Mouse (Mus musculus) liver, embryonic 13.5 days (tissue): ENCODE measurements around the gene Slc12a6. TPM values are rescaled to one million over a fixed set of nuclear protein-coding genes. Genes with fewer than 3 reads are reported as not detected.
"Not testable (repeated sequence)": the region's sequence is repeated elsewhere in the genome, so short reads cannot be mapped to it uniquely, and the experiment has no call there.

Source experiments
- ATAC-seq: fragments of 200-750 bp; cut with Nextera tagmentation; 2 replicates; pipeline ENCODE4 v1.8.0; 2017; ENCODE audit warnings: low read depth, mild to moderate bottlenecking, moderate number of reproducible peaks, moderate library complexity
- DNase-seq: peaks from one replicate; pipeline ENCODE4 v3.0.0; 2022
- H3K27ac ChIP-seq: fragments of 300-500 bp; sonication (generic); 2 replicates; pipeline ENCODE4 v1.5.1; 2015; ENCODE audit warnings: moderate library complexity, mild to moderate bottlenecking, inconsistent platforms
- H3K27me3 ChIP-seq: fragments of 300-500 bp; sonication (generic); 2 replicates; pipeline ENCODE4 v1.6.1; 2015; ENCODE audit warnings: mild to moderate bottlenecking, inconsistent platforms
- H3K36me3 ChIP-seq: fragments of 300-500 bp; sonication (generic); 2 replicates; pipeline ENCODE4 v1.6.1; 2015; ENCODE audit warnings: mild to moderate bottlenecking, inconsistent platforms
- H3K4me1 ChIP-seq: fragments of 300-500 bp; sonication (generic); replicated peaks from 2 replicates; pipeline ENCODE4 v1.6.1; 2015; ENCODE audit warnings: inconsistent platforms
- H3K4me2 ChIP-seq: fragments of 300-500 bp; sonication (generic); 2 replicates; pipeline ENCODE4 v1.6.1; 2015; ENCODE audit warnings: inconsistent platforms, mild to moderate bottlenecking, moderate library complexity
- H3K4me3 ChIP-seq: fragments of 300-500 bp; sonication (generic); replicated peaks from 2 replicates; pipeline ENCODE4 v1.5.1; 2015; ENCODE audit warnings: mild to moderate bottlenecking, inconsistent platforms
- H3K9ac ChIP-seq: fragments of 300-500 bp; sonication (generic); 2 replicates; pipeline ENCODE4 v1.6.1; 2015; ENCODE audit warnings: mild to moderate bottlenecking, inconsistent platforms
- H3K9me3 ChIP-seq: fragments of 300-500 bp; sonication (generic); replicated peaks from 2 replicates; pipeline ENCODE4 v1.6.1; 2016; ENCODE audit warnings: inconsistent platforms
- WGBS: fragments of 180-500 bp; shearing (Covaris S2); methylation state at CpG from one replicate; pipeline ENCODE4 v1.1.7; 2015; ENCODE audit not compliant: insufficient replicate concordance; 5-methylcytosine and 5-hydroxymethylcytosine counted together
- polyA plus RNA-seq: library from polyadenylated mRNA; unstranded; fragments of >200 nt; fragmentation: Nextera tagmentation; extraction: Ambion mirVana; gene quantifications from 2 replicates; pipeline ENCODE4 v1.2.1, GENCODE M21; 2015

The Slc12a6 gene
- polyA plus RNA-seq, 1 experiment from 2014 or later = 3.6 TPM

- H3K27me3 ChIP-seq = no peaks in the 10 kb centered on the region
- WGBS = under 1% methylated on average over 11 of the region's 11 CpGs
- H3K4me2 ChIP-seq = peak within 1 kb of the TSS; percentile 92
- peaks cover 68% of the 10 kb centered on the region for H3K4me1 ChIP-seq
- ATAC-seq = peak; percentile 53
- peak within 1 kb of the TSS; percentile 91 for H3K4me3 ChIP-seq
- H3K36me3 ChIP-seq = no peaks in the 10 kb centered on the region
- H3K9me3 ChIP-seq = no peaks in the 10 kb centered on the region
- peak; percentile 63 for DNase-seq
- peak within 1 kb of the TSS; percentile 95 for H3K9ac ChIP-seq
- peak within 1 kb of the TSS; percentile 94 for H3K27ac ChIP-seq
Measured at GRCm38 (mm10) chr2:112266242-112266592, 592 bp downstream of the Slc12a6 start, which contains the start of gene Gm21985. Gene Gm21985, plus strand, starts transcription at chr2:112266314.

GRCm38 (mm10) chr2:112266780-112267179 lies 1.2 kb downstream of the Slc12a6 start:
- ATAC-seq = no peak
- H3K27ac ChIP-seq = peak overlapping the region; percentile 94
- peak overlapping the region; percentile 92 for H3K4me2 ChIP-seq
- no peak for DNase-seq
- no peaks in the 10 kb centered on the region for H3K9me3 ChIP-seq
- H3K27me3 ChIP-seq = no peaks in the 10 kb centered on the region
- H3K4me3 ChIP-seq = peak overlapping the region; percentile 91
- peak overlapping the region; percentile 95 for H3K9ac ChIP-seq
- no peaks in the 10 kb centered on the region for H3K36me3 ChIP-seq
- H3K4me1 ChIP-seq = peaks cover 69% of the 10 kb centered on the region
- 20% methylated on average over 10 of the region's 10 CpGs for WGBS

GRCm38 (mm10) chr2:112267547-112268269 lies 2.1 kb downstream of the Slc12a6 start:
- H3K4me2 ChIP-seq = peak overlapping the region; percentile 92
- peak overlapping the region; percentile 91 for H3K4me3 ChIP-seq
- H3K9me3 ChIP-seq = no peaks in the 10 kb centered on the region
- H3K4me1 ChIP-seq = peaks cover 66% of the 10 kb centered on the region
- H3K36me3 ChIP-seq = no peaks in the 10 kb centered on the region
- H3K27me3 ChIP-seq = no peaks in the 10 kb centered on the region
- DNase-seq (no peak), ATAC-seq (no peak)
- 18% methylated on average over 8 of the region's 8 CpGs for WGBS
- peak overlapping the region; percentile 95 for H3K9ac ChIP-seq
- peak overlapping the region; percentile 51; the same call in 1 of the 2 replicates for H3K27ac ChIP-seq

GRCm38 (mm10) chr2:112270011-112270410 lies 4.4 kb downstream of the Slc12a6 start:
- H3K4me3 ChIP-seq = no peak overlapping the region

GRCm38 (mm10) chr2:112272909-112273308 lies 7.3 kb downstream of the Slc12a6 start:
- H3K9ac ChIP-seq = no peak overlapping the region
- H3K4me1 ChIP-seq = peaks cover 42% of the 10 kb centered on the region
- no peak overlapping the region for H3K4me3 ChIP-seq
- DNase-seq = peak; percentile 46
- H3K36me3 ChIP-seq = no peaks in the 10 kb centered on the region
- H3K27ac ChIP-seq = no peak overlapping the region
- H3K27me3 ChIP-seq = no peaks in the 10 kb centered on the region
- peak; percentile 86 for ATAC-seq
- H3K9me3 ChIP-seq = no peaks in the 10 kb centered on the region
- H3K4me2 ChIP-seq = 0 out of 2 replicates have a peak overlapping the region, but pooled peaks have one; percentile 5
- WGBS = 31% methylated on average over 2 of the region's 2 CpGs

More at GRCm38 (mm10) chr2:112270011-112270410, 4.4 kb downstream of the Slc12a6 start:
- no peak overlapping the region for H3K4me2 ChIP-seq
- H3K9me3 ChIP-seq = no peaks in the 10 kb centered on the region
- H3K9ac ChIP-seq = no peak overlapping the region
- 73% methylated on average over 2 of the region's 2 CpGs for WGBS
- no peak for DNase-seq
- no peak overlapping the region for H3K27ac ChIP-seq
- H3K36me3 ChIP-seq = no peaks in the 10 kb centered on the region
- H3K4me1 ChIP-seq = peaks cover 58% of the 10 kb centered on the region
- H3K27me3 ChIP-seq = no peaks in the 10 kb centered on the region
- ATAC-seq = no peak

- Histone ChIP-seq H3K4me3 (no peak overlapping the region), H3K27ac (no peak overlapping the region), H3K4me1 (peaks cover 39% of the 10 kb centered on the region), H3K9me3 (no peaks in the 10 kb centered on the region), H3K36me3 (no peaks in the 10 kb centered on the region), H3K4me2 (no peak overlapping the region), H3K9ac (no peak overlapping the region), H3K27me3 (no peaks in the 10 kb centered on the region)
- ATAC-seq (no peak), DNase-seq (no peak)
- 82% methylated on average over 6 of the region's 6 CpGs for WGBS
Measured at GRCm38 (mm10) chr2:112273474-112273873, 7.8 kb downstream of the Slc12a6 start.

- 78% methylated on average over 3 of the region's 3 CpGs for WGBS
- no peak for DNase-seq
- Histone ChIP-seq H3K4me3 (no peak overlapping the region), H3K36me3 (no peaks in the 10 kb centered on the region), H3K9me3 (no peaks in the 10 kb centered on the region), H3K4me1 (peaks cover 20% of the 10 kb centered on the region), H3K9ac (no peak overlapping the region), H3K4me2 (no peak overlapping the region), H3K27ac (no peak overlapping the region), H3K27me3 (no peaks in the 10 kb centered on the region)
- no peak; the same call in 1 of the 2 replicates for ATAC-seq
Measured at GRCm38 (mm10) chr2:112276870-112277269, 11.2 kb downstream of the Slc12a6 start.

GRCm38 (mm10) chr2:112282846-112283245 lies 17.2 kb downstream of the Slc12a6 start:
- DNase-seq (no peak), ATAC-seq (no peak)
- 90% methylated on average over 1 of the region's 1 CpGs for WGBS
- no peaks in the 10 kb centered on the region for H3K36me3 ChIP-seq
- no peak overlapping the region for H3K9ac ChIP-seq
- no peak overlapping the region for H3K27ac ChIP-seq
- no peak overlapping the region for H3K4me2 ChIP-seq
- no peak overlapping the region for H3K4me3 ChIP-seq
- H3K4me1 ChIP-seq = peaks cover 29% of the 10 kb centered on the region
- H3K27me3 ChIP-seq = no peaks in the 10 kb centered on the region
- H3K9me3 ChIP-seq = no peaks in the 10 kb centered on the region

GRCm38 (mm10) chr2:112284363-112285030 lies 18.9 kb downstream of the Slc12a6 start:
- Histone ChIP-seq H3K4me2 (peak overlapping the region; percentile 93), H3K4me1 (peaks cover 29% of the 10 kb centered on the region), H3K9ac (peak overlapping the region; percentile 78), H3K9me3 (no peaks in the 10 kb centered on the region), H3K4me3 (peak overlapping the region; percentile 70), H3K36me3 (no peaks in the 10 kb centered on the region), H3K27ac (peak overlapping the region; percentile 76), H3K27me3 (no peaks in the 10 kb centered on the region)
- 3% methylated on average over 21 of the region's 21 CpGs for WGBS
- DNase-seq (peak; percentile 58), ATAC-seq (peak; percentile 97)

GRCm38 (mm10) chr2:112285031-112285390 lies 19.4 kb downstream of the Slc12a6 start:
- Histone ChIP-seq H3K9me3 (no peaks in the 10 kb centered on the region), H3K27me3 (no peaks in the 10 kb centered on the region), H3K4me1 (peaks cover 29% of the 10 kb centered on the region), H3K27ac (peak overlapping the region; percentile 76; the same call in 1 of the 2 replicates), H3K4me2 (peak overlapping the region; percentile 93), H3K4me3 (peak overlapping the region; percentile 70), H3K36me3 (no peaks in the 10 kb centered on the region), H3K9ac (peak overlapping the region; percentile 78; the same call in 1 of the 2 replicates)
- ATAC-seq = no peak
- WGBS = 50% methylated on average over 6 of the region's 6 CpGs
- no peak for DNase-seq

GRCm38 (mm10) chr2:112286062-112286461 lies 20.4 kb downstream of the Slc12a6 start:
- not testable (repeated sequence) for H3K9me3 ChIP-seq, H3K27me3 ChIP-seq, H3K27ac ChIP-seq, ATAC-seq, DNase-seq, H3K9ac ChIP-seq, H3K36me3 ChIP-seq, H3K4me2 ChIP-seq, H3K4me3 ChIP-seq
- peaks cover 29% of the 10 kb centered on the region for H3K4me1 ChIP-seq
- 93% methylated on average over 1 of the region's 1 CpGs for WGBS
